Comparison of ENCODE assay signal across 7 mouse cellular contexts in genomic region chr15:82899676-82900301, GRCm38 (mm10).
A peak's percentile ranks its signal among the peaks of the same experiment; 100 is the strongest.
DNase-seq lines count a peak whose midpoint lies in the region; ATAC-seq and TF ChIP-seq lines count a peak whose summit lies in the region.

No protein-coding gene starts in this region.

- no peaks in the 10 kb centered on the region for H3K36me3 ChIP-seq in limb, embryonic 12.5 days
- no peaks in the 10 kb centered on the region for H3K36me3 ChIP-seq in midbrain, embryonic 13.5 days
- H3K36me3 ChIP-seq in small intestine, adult 2 months (ENCODE audit: control insufficient read depth, insufficient read depth, low read length), result no peaks in the 10 kb centered on the region

- peak; percentile 87 for TF ChIP-seq POLR2A in small intestine, adult 2 months (IDR thresholded peaks at IDR 0.05; ENCODE audit: low read depth, low read length)

- no peaks in the 10 kb centered on the region for H3K9me3 ChIP-seq in limb, embryonic 12.5 days
- no peaks in the 10 kb centered on the region for H3K9me3 ChIP-seq in midbrain, embryonic 13.5 days

- under 1% methylated on average over 50 of the region's 56 CpGs for WGBS in limb, embryonic 12.5 days
- WGBS in midbrain, embryonic 13.5 days, result 1% methylated on average over 27 of the region's 56 CpGs
- WGBS in small intestine, adult 2 months, result 1% methylated on average over 52 of the region's 56 CpGs

- peak; percentile 67 for ATAC-seq in common myeloid progenitor, adult 5-6 weeks (replicated peaks; ENCODE audit: low read depth, poor library complexity, severe bottlenecking)
- ATAC-seq in limb, embryonic 12.5 days (ENCODE audit: insufficient number of reproducible peaks, insufficient read depth, low FRiP score, low TSS enrichment, low read depth), result peak; percentile 90
- peak; percentile 92 for ATAC-seq in midbrain, embryonic 13.5 days

- peak overlapping the region; percentile 99 for H3K4me3 ChIP-seq in limb, embryonic 12.5 days (replicated peaks)
- H3K4me3 ChIP-seq in midbrain, embryonic 13.5 days (replicated peaks), result peak overlapping the region; percentile 99
- peak overlapping the region; percentile 92 for H3K4me3 ChIP-seq in small intestine, adult 2 months (ENCODE audit: low read depth, low read length)

- no peak for TF ChIP-seq CTCF in small intestine, adult 2 months (IDR thresholded peaks at IDR 0.05; ENCODE audit: extremely low read depth, insufficient read length, insufficient replicate concordance, low read depth, low read length)

- peaks cover 47% of the 10 kb centered on the region for H3K4me1 ChIP-seq in limb, embryonic 12.5 days (replicated peaks)
- H3K4me1 ChIP-seq in midbrain, embryonic 13.5 days (replicated peaks), result peaks cover 72% of the 10 kb centered on the region
- peaks cover 3% of the 10 kb centered on the region; the same call in 1 of the 2 replicates for H3K4me1 ChIP-seq in small intestine, adult 2 months (ENCODE audit: control insufficient read depth, insufficient read depth, insufficient read length, low read length)

- peak overlapping the region; percentile 96 for H3K27ac ChIP-seq in limb, embryonic 12.5 days
- H3K27ac ChIP-seq in midbrain, embryonic 13.5 days, result peak overlapping the region; percentile 96
- peak overlapping the region; percentile 41; the same call in 1 of the 2 replicates for H3K27ac ChIP-seq in small intestine, adult 2 months (ENCODE audit: insufficient read depth, low read depth, low read length)

- DNase-seq in adrenal gland, adult 2 months, result peak; percentile 93
- peak; percentile 85 for DNase-seq in gastrocnemius, postnatal 10 days
- peak; percentile 88 for DNase-seq in induced T-regulatory cell, adult 2 months (ENCODE audit: low read depth)

- H3K27me3 ChIP-seq in limb, embryonic 12.5 days, result 0 out of 2 replicates have a peak, but pooled peaks cover 5% of the 10 kb centered on the region
- H3K27me3 ChIP-seq in midbrain, embryonic 13.5 days, result peaks cover 30% of the 10 kb centered on the region; the same call in 1 of the 2 replicates
- no peaks in the 10 kb centered on the region for H3K27me3 ChIP-seq in small intestine, adult 2 months (ENCODE audit: control insufficient read depth, insufficient read depth, low read length)

- peak overlapping the region; percentile 94 for H3K9ac ChIP-seq in limb, embryonic 12.5 days (replicated peaks)
- peak overlapping the region; percentile 96 for H3K9ac ChIP-seq in midbrain, embryonic 13.5 days (replicated peaks)

- peak overlapping the region; percentile 89 for H3K4me2 ChIP-seq in limb, embryonic 12.5 days
- peak overlapping the region; percentile 97 for H3K4me2 ChIP-seq in midbrain, embryonic 13.5 days (replicated peaks)

Comparison
In these comparisons a context has a peak if more than half of its experiments do, and no peak if none do; other contexts are left out.
1. Peak in every context shown above with its lines: DNase-seq, ATAC-seq, H3K4me3 ChIP-seq and H3K27ac ChIP-seq.
2. H3K27ac ChIP-seq: peak in every context shown above with its lines; median percentile 96 in limb, embryonic 12.5 days; 96 in midbrain, embryonic 13.5 days; 41 in small intestine, adult 2 months.